Mouse (Mus musculus): ENCODE measurements at regions not wholly inside any gene's neighbourhood (a gene's known extent, or its start where the extent isn't known, plus 50 kb on each side); places are given as distances from the start of the nearest gene placed in this dataset.

DNA sequence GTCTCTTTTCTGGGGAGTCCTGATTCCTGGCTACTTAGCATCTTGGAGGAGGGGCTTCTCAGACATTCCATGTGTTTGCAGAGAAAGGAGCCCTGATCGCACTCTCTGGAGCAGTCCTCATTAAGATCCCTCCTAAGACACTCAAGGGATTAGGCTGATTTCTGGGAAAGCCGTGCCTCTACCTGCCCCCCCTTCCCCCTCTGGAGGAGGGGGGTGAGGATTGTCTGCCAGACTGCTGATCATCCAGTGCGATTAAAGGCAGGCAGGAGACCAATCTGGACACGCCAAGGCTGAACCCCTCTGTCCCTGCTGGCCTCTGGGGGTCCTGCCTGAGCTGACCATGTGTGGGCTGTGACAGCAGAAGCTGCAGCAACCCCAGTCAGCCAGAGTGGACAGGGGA is 65.4 kb downstream of the Vegfa start:
- DNase-seq (ENCODE audit: low spot score in 2 of 2) = no peak
- intact Hi-C loops (cut with DNase I) = no loop called here

DNA sequence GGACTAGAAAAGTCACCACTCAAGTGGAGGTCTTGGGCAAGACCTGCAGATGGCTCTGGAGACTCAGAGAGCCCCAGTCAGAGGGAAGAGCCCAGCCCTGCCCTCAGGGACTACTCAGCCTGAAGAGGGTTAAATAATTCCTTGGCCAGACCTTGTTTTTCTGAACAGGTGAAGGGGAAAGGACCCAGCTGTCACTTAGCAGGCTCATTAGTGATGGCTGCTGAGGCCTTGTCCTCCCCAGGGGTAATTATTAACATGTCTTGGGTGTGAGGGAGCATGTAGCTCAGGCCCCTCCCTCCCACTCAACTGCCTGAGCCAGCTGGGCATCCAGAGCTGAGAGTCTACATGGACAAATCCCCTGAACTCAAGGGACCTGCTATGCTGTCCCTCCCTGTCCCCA is 68.1 kb downstream of the Vegfa start:
- no peak for DNase-seq (ENCODE audit: low spot score in 2 of 2)
- intact Hi-C loops (cut with DNase I) = no loop called here

DNA sequence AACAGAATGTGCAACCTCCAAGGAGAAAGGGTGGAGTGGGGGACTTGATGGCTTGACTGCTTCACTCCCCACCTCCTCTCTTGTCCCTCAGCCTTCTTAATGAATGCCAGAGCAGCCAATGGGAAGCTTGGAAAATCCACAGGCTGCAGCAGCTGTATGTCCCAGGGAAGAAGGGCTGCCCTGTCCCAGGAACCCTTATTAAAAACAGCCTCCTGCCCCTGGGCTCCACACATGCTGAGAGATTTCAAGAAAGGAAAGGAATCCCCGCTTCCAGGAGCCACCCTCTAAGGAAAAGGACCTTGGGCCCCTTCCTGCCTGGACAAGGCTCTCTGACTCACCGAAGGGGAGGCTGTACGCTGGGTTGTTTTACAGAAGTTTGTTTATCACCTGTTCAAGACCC is 68.8 kb downstream of the Vegfa start:
- intact Hi-C loops (cut with DNase I) = no loop called here
- no peak for DNase-seq (ENCODE audit: low spot score in 2 of 2)

DNA sequence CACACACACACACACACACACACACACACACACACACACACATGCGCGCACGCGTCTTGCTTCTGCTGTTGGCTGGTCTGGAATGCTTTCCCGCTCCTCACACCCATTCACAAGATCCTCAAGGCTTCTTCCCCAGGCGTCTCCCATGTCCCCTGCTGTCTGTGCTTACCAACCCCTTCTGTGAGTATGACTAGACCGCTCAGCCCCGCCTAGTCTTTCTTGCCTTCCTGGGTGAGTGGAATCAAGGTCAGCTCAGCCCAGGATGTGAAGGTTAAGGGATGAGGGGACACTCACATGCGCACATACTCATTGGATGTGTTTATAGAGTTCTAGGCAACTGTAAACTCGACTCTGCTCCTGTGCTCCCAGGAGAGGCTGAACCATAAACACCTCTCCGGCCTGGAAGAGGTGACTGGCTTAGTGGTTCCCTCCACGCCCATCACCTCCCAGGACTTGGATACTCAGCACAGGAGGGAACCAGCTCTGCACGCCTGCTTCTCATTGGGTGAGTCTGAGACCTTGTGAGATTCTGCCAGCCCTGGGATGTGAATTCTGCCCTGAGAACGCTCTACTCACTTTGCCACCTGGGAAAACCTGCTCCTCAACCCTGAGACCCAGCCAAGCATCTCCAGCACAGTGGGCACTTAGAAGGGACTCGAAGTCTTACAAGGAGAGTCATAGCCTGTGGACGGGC is 70.4 kb downstream of the Vegfa start:
- intact Hi-C loops (cut with DNase I) = no loop called here
- DNase-seq (ENCODE audit: low spot score in 2 of 2) = no peak

DNA sequence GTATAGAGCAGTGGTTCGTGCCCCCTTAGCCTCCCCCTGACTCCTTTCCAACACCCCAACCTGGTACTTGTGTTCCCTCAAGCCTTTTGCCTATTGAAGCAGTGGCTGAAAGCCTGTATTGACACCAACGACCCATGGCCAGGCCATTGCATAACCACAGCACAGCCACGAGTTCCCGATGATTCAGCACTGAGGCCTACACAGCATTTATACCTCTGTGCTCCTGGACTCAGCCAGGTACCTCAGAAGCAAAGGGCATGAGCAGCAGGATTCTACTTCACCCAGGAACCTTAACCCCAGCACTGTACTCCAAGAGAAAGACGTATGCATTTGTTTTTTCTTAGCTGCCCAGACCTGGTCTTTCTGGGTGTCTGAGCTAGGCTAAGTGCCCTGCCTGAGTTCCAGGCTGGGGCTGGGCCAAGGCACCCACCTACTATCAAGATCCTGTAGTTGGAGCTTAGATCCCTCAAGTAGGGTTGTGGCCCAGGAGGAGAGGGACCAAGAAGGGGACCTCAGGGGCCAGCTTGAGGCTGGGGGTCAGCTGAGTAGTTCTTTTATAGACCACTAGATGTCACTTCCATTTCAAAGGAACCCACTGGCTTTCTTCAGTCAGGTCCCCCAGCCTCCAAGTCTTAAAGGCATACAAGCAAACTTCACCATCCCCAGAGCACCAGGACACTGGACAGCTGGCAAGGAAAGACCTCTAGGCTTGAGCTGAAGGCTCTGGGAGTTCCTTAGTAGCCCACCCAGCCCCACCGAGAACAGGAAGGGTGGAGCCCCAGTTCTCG is 73.9 kb downstream of the Vegfa start:
- intact Hi-C loops (cut with DNase I) = no loop called here
- no peak for DNase-seq (ENCODE audit: low spot score in 2 of 2)

DNA sequence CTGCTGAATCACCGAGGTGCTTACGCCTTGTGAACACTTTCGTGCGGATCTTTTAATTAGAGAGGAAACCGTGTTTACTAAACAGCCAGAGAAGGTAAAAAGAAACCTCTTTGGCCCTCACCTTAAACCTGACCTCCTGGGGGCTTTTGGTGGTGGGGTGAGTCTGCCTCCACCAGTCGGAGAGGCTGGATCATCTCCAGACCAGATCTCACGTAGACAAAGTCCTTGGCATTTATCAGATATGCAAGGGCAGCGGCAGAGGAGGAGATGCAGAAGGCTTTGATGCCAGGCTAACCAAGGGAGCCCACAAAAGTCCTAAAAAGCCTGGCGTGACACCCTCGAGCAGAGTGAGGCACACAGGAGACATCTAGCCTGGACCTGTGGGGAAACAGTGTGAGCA is 76.7 kb downstream of the Vegfa start:
- intact Hi-C loops (cut with DNase I) = no loop called here

DNA sequence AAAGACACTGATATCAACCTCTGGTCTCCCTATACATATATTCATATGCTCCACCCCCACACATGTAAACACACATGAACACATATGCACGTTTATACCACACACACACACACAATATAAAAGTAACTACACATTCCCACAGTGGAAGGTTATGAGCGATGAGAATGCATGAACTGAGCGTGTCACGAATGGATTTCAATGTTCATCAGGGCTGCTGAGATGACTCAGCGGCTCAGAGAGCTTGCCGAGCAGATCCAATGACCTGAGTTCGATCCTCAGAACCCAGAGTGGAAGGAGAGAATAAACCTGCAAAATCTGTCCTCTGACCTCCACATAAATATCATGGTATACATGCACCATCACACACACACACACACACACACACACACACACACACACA is 77.3 kb downstream of the Vegfa start:
- intact Hi-C loops (cut with DNase I) = no loop called here
- DNase-seq (ENCODE audit: low spot score in 2 of 2) = no peak

More for the DNA sequence above, 76.7 kb downstream of the Vegfa start:
- no peak for DNase-seq (ENCODE audit: low spot score in 2 of 2)

DNA sequence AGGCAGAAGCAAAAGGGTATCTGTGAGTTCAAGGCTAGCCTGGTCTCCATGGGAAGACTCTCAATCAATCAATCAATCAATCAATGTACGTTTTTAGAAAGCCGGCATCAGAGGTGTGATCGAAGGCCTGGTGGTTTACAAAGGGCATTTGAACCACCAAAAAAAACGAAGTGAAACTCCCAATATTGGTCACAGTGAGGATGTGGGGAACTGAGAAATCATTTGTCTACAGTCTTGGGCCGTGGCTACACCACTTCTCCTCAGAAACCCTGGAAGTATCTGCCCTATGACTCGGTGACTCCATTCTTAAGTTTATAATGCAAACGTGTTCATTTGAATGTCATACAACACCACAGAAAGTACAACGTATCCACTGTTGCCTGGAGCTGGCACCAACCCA is 78.6 kb downstream of the Vegfa start:
- DNase-seq (ENCODE audit: low spot score in 2 of 2) = no peak
- intact Hi-C loops (cut with DNase I) = no loop called here

DNA sequence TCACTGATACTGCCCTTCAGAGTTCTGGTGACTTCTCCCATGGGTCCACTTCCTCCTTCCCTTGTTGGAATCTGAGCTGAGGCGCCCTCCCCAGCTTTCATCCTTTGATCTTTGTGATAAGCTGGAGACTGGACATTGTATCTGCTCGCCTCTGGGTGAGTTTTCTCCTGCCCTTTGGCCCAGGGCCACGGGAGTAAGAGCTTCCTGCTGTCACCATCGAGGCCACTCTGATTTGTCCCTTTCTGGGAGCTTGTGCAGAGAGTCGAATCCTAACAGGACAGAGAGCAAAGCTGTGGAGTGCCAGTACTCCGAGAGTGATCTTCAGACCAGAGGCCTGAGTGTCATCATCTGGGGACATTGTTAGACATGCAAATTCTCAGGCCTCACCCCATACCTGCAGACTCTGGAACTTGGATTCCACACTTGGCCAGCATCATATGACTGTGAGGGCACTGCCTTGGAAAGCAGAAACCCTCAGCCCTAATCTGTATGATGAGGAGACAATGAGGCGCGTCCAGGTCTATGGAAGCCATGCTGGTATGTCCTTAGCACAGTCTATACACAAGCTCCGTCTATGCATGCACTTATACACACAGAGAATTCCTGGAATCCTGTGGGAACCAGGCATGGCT is 81.5 kb downstream of the Vegfa start:
- DNase-seq (ENCODE audit: low spot score in 2 of 2) = no peak
- intact Hi-C loops (cut with DNase I) = no loop called here

DNA sequence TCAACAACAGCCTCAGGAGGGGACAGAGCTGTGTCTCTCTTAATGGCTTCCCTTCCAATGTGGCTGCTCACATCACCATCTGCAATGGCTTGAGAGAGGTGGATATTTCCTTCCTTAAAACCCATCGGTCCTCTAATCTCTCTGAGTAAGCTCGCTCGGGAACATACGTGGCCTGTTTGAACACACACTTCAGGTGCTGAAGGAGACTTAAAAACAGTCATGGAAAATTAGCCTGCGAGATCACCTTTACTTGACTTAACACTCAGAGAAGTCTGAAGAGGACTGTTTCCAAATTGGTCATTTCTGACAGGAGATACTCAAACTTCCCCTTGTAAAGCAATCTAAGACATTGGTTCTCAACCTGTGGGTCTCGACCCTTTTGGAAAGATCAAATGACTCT is 83.0 kb downstream of the Vegfa start:
- intact Hi-C loops (cut with DNase I) = no loop called here
- no peak for DNase-seq (ENCODE audit: low spot score in 2 of 2)

DNA sequence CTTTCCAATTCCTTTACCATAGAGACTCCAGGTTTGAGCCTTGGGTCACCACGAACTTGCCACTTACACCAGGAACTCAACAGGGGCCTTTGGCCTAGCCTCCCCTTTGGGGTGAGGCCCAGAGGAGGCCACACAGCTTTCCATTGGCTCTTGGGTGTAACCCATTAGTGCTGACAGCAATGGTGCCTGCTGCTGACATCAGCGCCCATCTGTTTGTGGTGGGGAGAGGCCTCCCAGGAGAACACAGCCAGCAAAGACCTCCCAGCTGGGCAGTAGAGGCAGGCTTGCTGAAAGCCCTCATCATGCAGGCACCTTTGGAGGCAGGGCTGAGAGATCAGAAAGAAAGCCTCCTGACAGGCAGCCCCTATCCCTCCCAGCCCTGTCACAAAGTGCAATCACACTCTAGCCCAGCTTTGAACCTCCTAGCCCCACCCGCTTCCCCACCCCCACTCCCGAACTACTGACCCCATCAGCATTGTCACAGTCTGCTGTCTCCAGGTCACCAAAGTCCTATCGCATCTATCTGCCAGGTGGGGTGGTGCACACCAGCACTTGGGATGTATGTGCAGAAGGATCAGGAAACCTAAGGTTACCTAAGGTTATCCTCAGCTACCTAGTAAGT is 83.7 kb downstream of the Vegfa start:
- intact Hi-C loops (cut with DNase I) = no loop called here

DNA sequence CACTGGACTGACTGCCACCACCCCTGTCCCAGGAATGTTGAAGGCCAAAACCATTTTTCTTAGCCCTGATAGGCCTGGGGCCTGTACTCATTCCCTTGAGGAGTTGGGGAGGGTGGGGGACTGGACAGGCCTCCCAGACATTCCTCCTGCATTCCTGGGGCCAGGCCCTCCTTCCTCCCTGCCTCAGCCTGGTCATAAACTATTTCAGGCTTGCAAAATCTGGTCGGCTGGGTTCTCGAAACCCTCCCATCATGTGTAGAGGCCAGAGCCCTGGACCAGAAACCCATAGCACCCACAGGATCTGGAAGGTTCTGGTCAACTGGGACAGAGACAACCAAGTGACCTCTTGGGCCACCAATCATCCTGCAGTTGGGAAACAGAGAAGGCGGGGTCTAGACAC is 87.2 kb downstream of the Vegfa start:
- intact Hi-C loops (cut with DNase I) = no loop called here
- no peak for DNase-seq (ENCODE audit: low spot score in 2 of 2)

More for the DNA sequence above, 83.7 kb downstream of the Vegfa start:
- DNase-seq (ENCODE audit: low spot score in 2 of 2) = no peak

DNA sequence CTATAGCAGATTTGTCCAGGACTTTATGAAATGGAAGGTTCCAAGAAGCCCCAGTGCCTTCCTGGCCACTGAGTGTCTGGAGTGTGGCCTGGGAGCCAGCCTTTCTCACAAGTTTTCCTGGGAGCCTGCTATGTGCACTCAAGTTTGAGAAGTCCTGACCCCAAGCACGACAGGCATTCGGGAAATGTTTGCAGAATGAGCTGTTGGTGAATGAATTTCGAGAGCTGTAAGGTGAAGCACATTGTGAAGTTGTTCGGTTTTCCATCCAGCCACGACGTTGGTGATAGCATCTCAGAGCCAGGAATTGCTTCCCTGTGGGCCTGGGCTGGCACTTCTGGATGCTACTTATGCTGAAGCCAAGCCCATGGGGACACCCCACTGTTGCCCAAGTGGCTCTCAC is 88.9 kb downstream of the Vegfa start:
- no peak for DNase-seq (ENCODE audit: low spot score in 2 of 2)
- intact Hi-C loops (cut with DNase I) = no loop called here

DNA sequence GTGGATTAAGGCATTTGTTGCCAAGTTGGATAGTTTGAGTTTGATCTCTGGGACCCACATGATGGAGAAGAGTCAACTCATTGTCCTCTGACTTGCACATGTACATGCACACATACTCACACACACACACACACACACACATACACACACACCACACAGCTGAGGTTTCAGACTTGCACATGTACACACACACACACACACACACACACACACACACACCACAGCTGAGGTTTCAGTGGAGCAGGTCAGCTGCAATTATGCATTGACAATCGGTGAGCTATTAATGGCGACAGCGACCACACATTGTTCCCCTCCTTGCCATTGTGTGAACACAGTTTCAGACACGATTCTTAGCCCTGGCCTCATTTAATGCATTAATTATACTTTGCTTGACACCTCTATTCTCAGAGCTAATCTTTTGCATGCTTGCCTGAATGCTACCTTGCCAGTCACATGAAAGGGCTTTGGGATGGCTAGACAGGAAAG is 90.2 kb downstream of the Vegfa start:
- no peak for DNase-seq (ENCODE audit: low spot score in 2 of 2)
- intact Hi-C loops (cut with DNase I) = no loop called here

DNA sequence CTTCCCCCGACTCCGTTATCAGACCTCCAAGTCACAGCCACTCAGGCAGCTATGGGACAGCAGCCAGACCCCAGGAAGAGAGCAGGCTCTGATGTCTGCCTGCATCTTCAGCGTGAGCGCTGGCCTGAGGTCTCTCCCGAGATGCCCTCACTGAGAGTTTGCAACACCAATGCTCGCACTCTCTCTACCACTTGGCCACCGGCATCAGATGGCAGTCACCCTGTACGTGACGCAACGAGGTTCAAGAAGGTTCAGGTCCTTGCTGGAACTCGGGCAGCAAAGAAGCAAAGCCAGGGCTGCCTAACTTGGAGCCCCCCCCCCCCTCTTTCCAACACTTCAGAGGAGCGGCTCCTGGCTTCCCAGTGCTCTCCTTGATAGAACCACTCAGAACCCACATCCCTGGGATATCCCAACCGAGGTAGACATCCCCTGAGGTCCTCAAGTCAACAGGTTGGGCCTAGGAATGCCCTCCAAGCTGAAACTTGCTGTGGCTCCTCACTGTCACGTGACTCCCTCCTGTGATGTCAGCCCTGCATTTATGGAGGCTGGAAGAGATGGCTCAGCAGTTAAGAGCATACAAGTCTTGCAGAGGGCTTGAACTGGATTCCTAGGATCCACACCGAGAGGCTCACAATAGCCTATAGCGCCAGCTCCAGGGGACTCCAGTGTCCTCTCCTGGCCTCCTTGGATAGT is 91.9 kb downstream of the Vegfa start:
- no peak for DNase-seq (ENCODE audit: low spot score in 2 of 2)
- intact Hi-C loops (cut with DNase I) = no loop called here

DNA sequence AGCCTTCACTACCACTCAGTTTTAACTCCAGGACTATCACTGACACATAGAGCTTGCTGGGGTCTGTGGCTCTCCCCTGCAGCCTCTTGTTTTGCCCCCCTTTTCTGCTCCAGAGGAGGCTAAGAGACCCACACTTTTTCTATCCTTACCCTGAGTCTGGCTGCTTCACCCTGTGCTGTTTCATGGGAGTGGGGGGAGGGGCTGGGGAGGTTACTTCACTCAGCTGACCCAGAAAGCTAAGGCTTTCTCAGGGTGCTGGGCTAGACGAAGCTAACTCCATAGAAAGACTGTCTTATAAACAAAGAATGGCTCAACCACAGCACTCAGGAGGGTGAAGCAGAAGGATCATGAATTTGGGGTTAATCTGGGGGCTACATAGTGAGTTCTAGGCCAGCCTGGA is 93.9 kb downstream of the Vegfa start:
- no peak for DNase-seq (ENCODE audit: low spot score in 2 of 2)
- intact Hi-C loops (cut with DNase I) = no loop called here

DNA sequence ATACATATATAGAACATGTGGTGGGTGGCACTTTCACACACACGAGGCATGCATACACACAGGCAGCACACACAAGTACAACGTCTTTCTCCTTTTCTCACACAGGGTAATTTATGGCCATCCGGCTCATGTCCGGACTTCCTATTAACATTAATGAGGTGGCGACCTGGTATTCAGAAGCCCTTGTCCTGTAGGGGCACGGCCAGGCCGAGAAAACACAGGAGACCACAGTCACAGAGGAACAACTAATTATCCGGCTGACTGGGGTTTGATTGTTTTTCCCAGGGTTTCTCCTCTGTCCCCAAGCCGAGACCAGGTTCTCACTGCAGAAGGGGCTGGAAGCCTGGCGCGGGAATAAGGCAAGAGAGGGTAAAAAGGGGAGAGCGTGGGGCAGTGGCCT is 95.6 kb downstream of the Vegfa start:
- intact Hi-C loops (cut with DNase I) = no loop called here

DNA sequence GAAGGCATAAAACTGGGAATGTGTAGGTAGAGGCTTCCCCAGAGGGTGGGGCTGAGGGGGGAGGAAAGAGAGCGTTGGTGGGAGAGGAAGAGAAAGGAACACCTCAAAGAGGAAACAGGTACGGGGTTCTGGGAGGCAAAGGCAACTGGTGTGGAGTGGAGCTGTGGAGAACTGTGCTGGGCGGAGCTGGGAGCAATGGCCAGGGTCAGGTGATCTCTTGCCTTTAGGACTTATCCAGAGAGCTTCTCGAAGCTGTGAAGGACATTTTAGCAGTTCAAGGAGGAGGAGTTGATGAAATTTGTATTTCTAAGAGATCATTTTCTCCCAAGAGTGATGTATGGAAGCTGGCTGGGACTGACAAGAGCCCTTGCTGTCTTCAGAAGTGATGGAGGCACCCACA is 96.9 kb downstream of the Vegfa start:
- intact Hi-C loops (cut with DNase I) = no loop called here

More for the DNA sequence above, 95.6 kb downstream of the Vegfa start:
- DNase-seq (ENCODE audit: low spot score in 2 of 2) = no peak

DNA sequence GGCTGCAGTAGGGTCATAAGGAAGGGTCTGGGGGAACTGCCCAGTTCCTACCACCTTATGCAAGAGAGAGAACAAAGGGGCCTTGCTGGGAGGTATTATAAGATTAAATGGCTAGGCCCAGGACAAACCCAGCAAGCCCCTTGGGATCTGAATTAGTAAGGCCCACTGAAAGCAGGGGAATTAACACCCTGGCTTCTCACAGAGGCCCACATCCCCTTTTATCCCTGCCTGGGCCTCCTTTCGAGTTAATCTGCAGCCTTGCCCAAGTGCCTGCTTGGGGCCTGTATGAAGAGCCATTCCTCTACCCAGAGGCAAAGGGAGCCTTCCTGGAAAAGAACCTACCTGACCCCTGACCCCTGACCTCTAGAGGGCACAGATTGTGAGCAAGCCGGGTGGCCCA is 98.2 kb downstream of the Vegfa start:
- DNase-seq (ENCODE audit: low spot score in 2 of 2) = no peak
- intact Hi-C loops (cut with DNase I) = no loop called here

More for the DNA sequence above, 96.9 kb downstream of the Vegfa start:
- DNase-seq (ENCODE audit: low spot score in 2 of 2) = no peak

DNA sequence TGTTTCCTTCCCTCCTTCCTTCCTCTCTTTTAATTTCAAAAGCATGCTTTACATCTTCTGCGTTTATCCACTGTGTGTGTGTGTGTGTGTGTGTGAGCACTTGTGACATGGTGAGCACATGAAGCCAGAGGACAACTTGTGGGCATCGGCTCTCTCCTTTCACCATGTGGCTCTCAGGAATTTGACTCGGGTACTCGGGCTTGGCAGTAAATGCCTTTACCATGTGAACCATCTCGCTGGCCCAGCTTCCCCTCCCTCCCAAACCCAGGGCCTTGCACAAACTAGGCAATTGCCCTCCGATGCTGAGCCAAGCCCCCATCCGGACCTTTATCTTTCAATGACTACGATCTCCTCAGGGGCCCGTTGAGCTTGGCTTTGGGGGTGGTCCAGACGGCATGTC is 99.1 kb downstream of the Vegfa start:
- intact Hi-C loops (cut with DNase I) = no loop called here
- no peak for DNase-seq (ENCODE audit: low spot score in 2 of 2)
